Mouse (Mus musculus): ENCODE results near the gene Lrrc28. TPM values are rescaled to one million over a fixed set of nuclear protein-coding genes. Genes with fewer than 3 reads are reported as not detected.

Gene Lrrc28
- polyA plus RNA-seq, 1 experiment from 2014 or later: 25.1 TPM

DNA sequence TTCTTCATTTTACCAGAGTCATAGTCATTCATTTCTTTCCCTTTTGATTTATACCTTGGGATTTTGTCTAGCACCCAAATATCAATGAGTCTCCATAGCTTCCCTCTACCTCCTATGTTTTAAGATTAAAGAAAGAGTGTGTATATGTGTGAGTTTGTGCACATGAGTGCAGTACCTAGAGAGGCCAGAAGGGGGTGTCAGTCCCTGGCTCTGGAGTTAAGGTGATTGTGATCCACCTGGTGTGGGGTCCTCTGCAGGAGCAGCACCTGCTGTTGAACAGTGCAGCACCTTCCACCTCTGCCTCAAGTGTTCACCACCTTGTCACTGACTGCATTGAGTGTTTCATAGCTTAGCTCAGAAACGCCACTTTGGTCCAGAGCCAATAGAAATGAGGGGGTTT is 25.9 kb upstream of the Lrrc28 start:
- no peak for DNase-seq (ENCODE audit: low spot score)
- peaks cover 7% of the 10 kb centered on the region; the same call in 1 of the 2 replicates for H3K9me3 ChIP-seq
- peaks cover 75% of the 10 kb centered on the region for H3K36me3 ChIP-seq
- no peak overlapping the region for H3K4me3 ChIP-seq
- H3K27me3 ChIP-seq (ENCODE audit: insufficient read depth, poor library complexity, severe bottlenecking): no peaks in the 10 kb centered on the region
- H3K4me1 ChIP-seq (replicated peaks): 0 out of 2 replicates have a peak, but pooled peaks cover 1% of the 10 kb centered on the region
- 91% methylated on average over 1 of the region's 1 CpGs for WGBS
- H3K27ac ChIP-seq: no peak overlapping the region

- peaks cover 7% of the 10 kb centered on the region for H3K4me1 ChIP-seq (replicated peaks)
- WGBS: 83% methylated on average over 14 of the region's 14 CpGs
- H3K36me3 ChIP-seq: peaks cover 67% of the 10 kb centered on the region
- DNase-seq (ENCODE audit: low spot score): no peak
- no peak overlapping the region for H3K4me3 ChIP-seq
- H3K9me3 ChIP-seq: no peaks in the 10 kb centered on the region
- H3K27ac ChIP-seq: peak overlapping the region; percentile 66
- no peaks in the 10 kb centered on the region for H3K27me3 ChIP-seq (ENCODE audit: insufficient read depth, poor library complexity, severe bottlenecking)
These were observed 19.1 kb upstream of the Lrrc28 start for GRCm38 (mm10) chr7:67663981-67664694.

DNA sequence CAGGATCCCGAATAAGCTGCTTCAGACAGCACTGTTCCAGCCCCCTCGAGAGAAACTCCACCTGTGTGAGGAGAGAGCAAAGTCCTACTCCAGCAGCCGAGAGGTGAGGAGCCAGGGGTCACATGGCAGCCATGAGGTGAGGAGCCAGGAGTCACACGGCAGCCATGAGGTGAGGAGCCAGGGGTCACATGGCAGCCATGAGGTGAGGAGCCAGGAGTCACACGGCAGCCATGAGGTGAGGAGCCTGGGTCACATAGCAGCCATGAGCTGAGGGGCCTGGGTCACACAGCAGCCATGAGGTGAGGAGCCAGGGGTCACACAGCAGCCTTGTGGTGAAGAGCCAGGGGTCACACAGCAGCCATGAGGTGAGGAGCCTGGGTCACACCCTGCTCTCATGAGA is 17.4 kb upstream of the Lrrc28 start:
- WGBS: 87% methylated on average over 5 of the region's 5 CpGs
- Histone ChIP-seq H3K4me1 (replicated peaks) (peaks cover 7% of the 10 kb centered on the region), H3K4me3 (no peak overlapping the region), H3K27ac (no peak overlapping the region), H3K36me3 (peaks cover 56% of the 10 kb centered on the region), H3K9me3 (no peaks in the 10 kb centered on the region), H3K27me3 (ENCODE audit: insufficient read depth, poor library complexity, severe bottlenecking) (no peaks in the 10 kb centered on the region)
- DNase-seq (ENCODE audit: low spot score): no peak

- Histone ChIP-seq H3K36me3 (peaks cover 16% of the 10 kb centered on the region), H3K27me3 (ENCODE audit: insufficient read depth, poor library complexity, severe bottlenecking) (no peaks in the 10 kb centered on the region), H3K4me3 (no peak overlapping the region), H3K27ac (no peak overlapping the region), H3K4me1 (replicated peaks) (peaks cover 16% of the 10 kb centered on the region), H3K9me3 (no peaks in the 10 kb centered on the region)
- WGBS: 86% methylated on average over 4 of the region's 4 CpGs
- DNase-seq (ENCODE audit: low spot score): no peak
These were observed 13.0 kb upstream of the Lrrc28 start for GRCm38 (mm10) chr7:67658110-67658509.

GRCm38 (mm10) chr7:67655186-67655585 is 10.1 kb upstream of the Lrrc28 start:
- Histone ChIP-seq H3K27me3 (ENCODE audit: insufficient read depth, poor library complexity, severe bottlenecking) (no peaks in the 10 kb centered on the region), H3K27ac (peak overlapping the region; percentile 76), H3K36me3 (peaks cover 6% of the 10 kb centered on the region; the same call in 1 of the 2 replicates), H3K9me3 (no peaks in the 10 kb centered on the region), H3K4me1 (replicated peaks) (peaks cover 27% of the 10 kb centered on the region), H3K4me3 (peak overlapping the region; percentile 20)
- 24% methylated on average over 1 of the region's 1 CpGs for WGBS
- DNase-seq (ENCODE audit: low spot score): peak; percentile 43

DNA sequence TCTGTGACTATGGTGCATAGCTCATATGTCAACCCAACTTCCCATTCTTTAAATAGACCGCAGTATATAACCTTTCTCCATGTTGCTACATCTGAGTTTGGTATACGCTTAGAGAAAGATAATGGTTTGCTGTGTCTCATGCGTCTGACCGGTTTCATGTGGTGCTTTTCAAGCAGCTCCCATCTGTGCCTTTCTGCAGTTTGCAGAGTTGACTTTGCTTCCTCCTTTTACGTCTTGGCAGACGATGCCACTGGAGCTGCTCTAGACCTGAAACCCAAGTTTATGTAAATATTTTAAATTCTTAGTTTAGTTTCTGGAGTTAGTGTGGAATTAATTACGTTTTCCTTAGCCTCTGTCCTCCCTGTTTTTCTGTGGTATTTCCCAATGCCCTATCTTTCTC is 9.6 kb upstream of the Lrrc28 start:
- WGBS: 90% methylated on average over 7 of the region's 7 CpGs
- Histone ChIP-seq H3K36me3 (peaks cover 6% of the 10 kb centered on the region; the same call in 1 of the 2 replicates), H3K9me3 (no peaks in the 10 kb centered on the region), H3K4me3 (no peak overlapping the region), H3K4me1 (replicated peaks) (peaks cover 32% of the 10 kb centered on the region), H3K27ac (no peak overlapping the region), H3K27me3 (ENCODE audit: insufficient read depth, poor library complexity, severe bottlenecking) (no peaks in the 10 kb centered on the region)
- no peak for DNase-seq (ENCODE audit: low spot score)

- H3K27ac ChIP-seq: no peak overlapping the region
- H3K4me3 ChIP-seq: no peak overlapping the region
- H3K36me3 ChIP-seq: no peaks in the 10 kb centered on the region
- no peaks in the 10 kb centered on the region for H3K27me3 ChIP-seq (ENCODE audit: insufficient read depth, poor library complexity, severe bottlenecking)
- H3K9me3 ChIP-seq: no peaks in the 10 kb centered on the region
- H3K4me1 ChIP-seq (replicated peaks): peaks cover 51% of the 10 kb centered on the region
- 83% methylated on average over 5 of the region's 5 CpGs for WGBS
- DNase-seq (ENCODE audit: low spot score): no peak
These were observed 7.1 kb upstream of the Lrrc28 start for GRCm38 (mm10) chr7:67652211-67652610.

GRCm38 (mm10) chr7:67648376-67648775 is 3.3 kb upstream of the Lrrc28 start:
- no peaks in the 10 kb centered on the region for H3K27me3 ChIP-seq (ENCODE audit: insufficient read depth, poor library complexity, severe bottlenecking)
- H3K4me1 ChIP-seq (replicated peaks): peaks cover 58% of the 10 kb centered on the region
- WGBS: 81% methylated on average over 4 of the region's 4 CpGs
- no peak for DNase-seq (ENCODE audit: low spot score)
- no peak overlapping the region for H3K27ac ChIP-seq
- H3K36me3 ChIP-seq: no peaks in the 10 kb centered on the region
- H3K9me3 ChIP-seq: no peaks in the 10 kb centered on the region
- peak overlapping the region; percentile 62 for H3K4me3 ChIP-seq

DNA sequence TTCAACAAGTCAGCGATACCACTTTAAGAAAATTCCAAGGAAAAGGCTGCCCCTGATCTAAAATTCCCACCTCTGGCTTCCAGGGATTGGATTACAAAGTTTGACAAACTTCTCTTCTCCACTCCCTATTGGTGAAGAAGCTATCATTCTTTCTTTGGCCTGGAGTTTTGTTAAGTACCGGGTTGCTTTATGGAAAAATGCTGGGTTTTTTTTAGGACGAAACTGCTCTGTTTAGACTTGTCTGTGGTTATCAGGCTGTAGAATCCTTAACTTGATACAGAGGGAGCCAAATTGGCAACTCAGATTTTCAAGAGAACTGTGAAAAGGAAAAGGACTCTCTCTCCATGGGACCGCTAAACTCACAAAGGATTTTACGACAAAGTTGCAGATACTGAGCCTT is 2.2 kb upstream of the Lrrc28 start, which contains the start of gene Ttc23:
Gene Ttc23 (plus strand): TSS at position 134 of the 400 bp plus-strand sequence.
- Histone ChIP-seq H3K27me3 (ENCODE audit: insufficient read depth, poor library complexity, severe bottlenecking) (no peaks in the 10 kb centered on the region), H3K4me1 (replicated peaks) (peaks cover 56% of the 10 kb centered on the region)

GRCm38 (mm10) chr7:67646131-67646530 is 1.1 kb upstream of the Lrrc28 start:
- peak; percentile 27 for DNase-seq (ENCODE audit: low spot score)
- peaks cover 52% of the 10 kb centered on the region for H3K4me1 ChIP-seq (replicated peaks)
- 10% methylated on average over 6 of the region's 6 CpGs for WGBS

More for the DNA sequence above, 2.2 kb upstream of the Lrrc28 start, which contains the start of gene Ttc23:
- peak within 1 kb of the TSS; percentile 74 for H3K4me3 ChIP-seq
- peak within 1 kb of the TSS; percentile 92 for H3K27ac ChIP-seq
- DNase-seq (ENCODE audit: low spot score): peak; percentile 17
- no peaks in the 10 kb centered on the region for H3K36me3 ChIP-seq
- 1% methylated on average over 5 of the region's 5 CpGs for WGBS
- no peaks in the 10 kb centered on the region for H3K9me3 ChIP-seq

GRCm38 (mm10) chr7:67645681-67646014 is 580 bp upstream of the Lrrc28 start:
- no peaks in the 10 kb centered on the region for H3K9me3 ChIP-seq
- no peaks in the 10 kb centered on the region for H3K27me3 ChIP-seq (ENCODE audit: insufficient read depth, poor library complexity, severe bottlenecking)
- H3K36me3 ChIP-seq: no peaks in the 10 kb centered on the region
- peaks cover 49% of the 10 kb centered on the region for H3K4me1 ChIP-seq (replicated peaks)
- peak overlapping the region; percentile 74 for H3K4me3 ChIP-seq
- H3K27ac ChIP-seq: peak overlapping the region; percentile 92
- no peak for DNase-seq (ENCODE audit: low spot score)
- under 1% methylated on average over 15 of the region's 15 CpGs for WGBS

More at GRCm38 (mm10) chr7:67646131-67646530, 1.1 kb upstream of the Lrrc28 start:
- H3K9me3 ChIP-seq: no peaks in the 10 kb centered on the region
- H3K27ac ChIP-seq: peak overlapping the region; percentile 92
- H3K36me3 ChIP-seq: no peaks in the 10 kb centered on the region
- no peaks in the 10 kb centered on the region for H3K27me3 ChIP-seq (ENCODE audit: insufficient read depth, poor library complexity, severe bottlenecking)
- peak overlapping the region; percentile 74 for H3K4me3 ChIP-seq

GRCm38 (mm10) chr7:67644291-67644690 is 777 bp downstream of the Lrrc28 start:
- WGBS: 46% methylated on average over 8 of the region's 8 CpGs
- Histone ChIP-seq H3K9me3 (no peaks in the 10 kb centered on the region), H3K27me3 (ENCODE audit: insufficient read depth, poor library complexity, severe bottlenecking) (no peaks in the 10 kb centered on the region)

DNA sequence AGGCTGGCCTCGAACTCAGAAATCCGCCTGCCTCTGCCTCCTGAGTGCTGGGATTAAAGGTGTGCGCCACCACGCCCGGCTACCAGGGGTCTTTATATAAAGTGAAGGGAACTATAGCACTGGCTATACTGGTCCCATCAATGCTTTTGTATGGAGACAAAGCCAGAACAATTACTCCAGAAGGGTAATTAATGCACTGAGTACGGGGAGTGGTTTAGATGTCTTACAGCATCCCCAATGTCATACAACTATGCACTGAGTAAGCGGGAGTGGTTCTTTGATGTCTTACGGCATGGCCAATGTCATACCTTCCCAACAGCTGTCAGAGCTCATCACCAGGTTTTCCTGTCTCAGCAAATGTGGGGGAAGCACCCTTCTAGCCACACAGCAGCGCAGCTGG is 2.1 kb downstream of the Lrrc28 start:
- no peak for DNase-seq (ENCODE audit: low spot score)
- Histone ChIP-seq H3K4me1 (replicated peaks) (peaks cover 37% of the 10 kb centered on the region), H3K27me3 (ENCODE audit: insufficient read depth, poor library complexity, severe bottlenecking) (no peaks in the 10 kb centered on the region), H3K4me3 (no peak overlapping the region), H3K27ac (no peak overlapping the region), H3K36me3 (no peaks in the 10 kb centered on the region), H3K9me3 (no peaks in the 10 kb centered on the region)
- 92% methylated on average over 9 of the region's 9 CpGs for WGBS

More at GRCm38 (mm10) chr7:67644291-67644690, 777 bp downstream of the Lrrc28 start:
- H3K4me1 ChIP-seq (replicated peaks): peaks cover 41% of the 10 kb centered on the region
- peak overlapping the region; percentile 92; the same call in 1 of the 2 replicates for H3K27ac ChIP-seq
- no peak for DNase-seq (ENCODE audit: low spot score)
- H3K4me3 ChIP-seq: peak overlapping the region; percentile 74
- no peaks in the 10 kb centered on the region for H3K36me3 ChIP-seq
